Mouse (Mus musculus): ENCODE measurements around the gene Ybx3. TPM values are rescaled to one million over a fixed set of nuclear protein-coding genes. Genes with fewer than 3 reads are reported as not detected.

Gene Ybx3
- polyA plus RNA-seq, 1 experiment: 46.1 TPM

GRCm38 (mm10) chr6:131340082-131340481 is 48.2 kb downstream of the Ybx3 start:
- Histone ChIP-seq H3K27ac (ENCODE audit: insufficient read depth, low read depth, low read length) (no peak overlapping the region), H3K4me1 (ENCODE audit: control insufficient read depth, insufficient read depth, low read length) (no peaks in the 10 kb centered on the region), H3K4me3 (ENCODE audit: insufficient read depth, low read length) (no peak overlapping the region)
- TF ChIP-seq CTCF (IDR thresholded peaks at IDR 0.05; ENCODE audit: low read depth, low read length): no peak
- no peak for TF ChIP-seq POLR2A (IDR thresholded peaks at IDR 0.05; ENCODE audit: borderline replicate concordance, low read depth, low read length)

- TF ChIP-seq CTCF (IDR thresholded peaks at IDR 0.05; ENCODE audit: low read depth, low read length) (no peak), POLR2A (IDR thresholded peaks at IDR 0.05; ENCODE audit: borderline replicate concordance, low read depth, low read length) (no peak)
- H3K27ac ChIP-seq (ENCODE audit: insufficient read depth, low read depth, low read length): no peak overlapping the region
- no peaks in the 10 kb centered on the region for H3K4me1 ChIP-seq (ENCODE audit: control insufficient read depth, insufficient read depth, low read length)
- no peak overlapping the region for H3K4me3 ChIP-seq (ENCODE audit: insufficient read depth, low read length)
These were observed 49.0 kb downstream of the Ybx3 start for GRCm38 (mm10) chr6:131339309-131339708.

DNA sequence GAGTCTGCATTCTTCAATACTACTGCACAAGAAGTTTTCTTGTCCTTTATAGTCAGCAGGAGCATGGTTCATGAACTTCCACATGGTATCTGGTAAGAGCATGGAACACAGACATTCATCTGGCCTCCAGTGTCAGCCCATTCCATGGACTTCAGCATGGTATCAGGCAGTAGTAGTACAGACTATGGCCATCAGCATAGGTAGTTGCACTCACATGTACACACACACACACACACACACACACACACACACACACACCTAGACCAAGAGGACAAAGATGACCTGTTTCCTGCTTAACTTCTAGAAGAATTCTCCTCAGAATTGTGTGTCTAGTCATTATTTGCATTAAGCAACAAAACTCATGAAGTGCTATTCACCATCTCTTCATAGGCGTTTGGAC is 49.5 kb downstream of the Ybx3 start:
- no peak overlapping the region for H3K4me3 ChIP-seq (ENCODE audit: insufficient read depth, low read length)
- H3K27ac ChIP-seq (ENCODE audit: insufficient read depth, low read depth, low read length): no peak overlapping the region
- H3K4me1 ChIP-seq (ENCODE audit: control insufficient read depth, insufficient read depth, low read length): no peaks in the 10 kb centered on the region
- no peak for TF ChIP-seq CTCF (IDR thresholded peaks at IDR 0.05; ENCODE audit: low read depth, low read length)
- TF ChIP-seq POLR2A (IDR thresholded peaks at IDR 0.05; ENCODE audit: borderline replicate concordance, low read depth, low read length): no peak

GRCm38 (mm10) chr6:131327076-131327475 is 61.2 kb downstream of the Ybx3 start:
- no peaks in the 10 kb centered on the region for H3K4me1 ChIP-seq (ENCODE audit: control insufficient read depth, insufficient read depth, low read length)
- TF ChIP-seq POLR2A (IDR thresholded peaks at IDR 0.05; ENCODE audit: borderline replicate concordance, low read depth, low read length) (no peak), CTCF (IDR thresholded peaks at IDR 0.05; ENCODE audit: low read depth, low read length) (no peak)
- no peak overlapping the region for H3K4me3 ChIP-seq (ENCODE audit: insufficient read depth, low read length)
- no peak overlapping the region for H3K27ac ChIP-seq (ENCODE audit: insufficient read depth, low read depth, low read length)

DNA sequence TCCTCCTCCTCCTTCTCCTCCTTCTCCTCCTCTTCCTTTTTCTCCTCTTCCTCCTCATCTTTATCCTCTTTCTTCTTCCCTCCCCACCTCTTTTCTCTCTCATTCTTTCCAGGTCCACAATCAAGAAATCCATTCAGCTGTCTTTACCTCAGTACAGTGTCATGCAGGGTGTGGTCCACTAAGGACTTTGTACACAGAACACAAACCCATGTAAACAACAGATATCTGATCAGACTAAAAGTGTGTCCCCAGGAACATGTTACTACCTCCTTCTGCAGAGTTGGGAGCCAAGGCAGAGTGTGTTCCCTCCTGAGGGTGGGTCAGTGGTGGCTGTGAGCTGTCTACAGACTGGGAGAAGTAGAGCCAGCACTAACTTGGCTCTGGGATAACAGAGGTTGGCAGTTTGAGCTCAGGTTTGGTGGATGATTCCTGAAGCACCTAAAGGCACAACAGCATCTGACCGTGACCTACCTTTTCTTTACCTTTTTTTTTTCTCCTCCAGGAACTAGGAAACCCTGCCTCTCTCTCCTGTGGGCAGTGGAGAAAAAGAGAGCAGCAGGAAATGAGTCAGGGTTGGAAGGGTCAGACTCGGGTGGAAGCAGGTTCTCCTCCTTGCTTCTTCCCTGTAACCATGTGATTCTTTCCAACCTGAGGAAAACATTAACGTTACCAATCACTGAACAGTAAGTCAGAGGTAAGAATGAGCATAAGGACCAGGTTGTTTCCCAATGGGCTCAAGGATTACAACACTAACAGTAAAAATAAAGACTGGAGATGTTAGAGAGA is 66.2 kb downstream of the Ybx3 start:
- TF ChIP-seq POLR2A (IDR thresholded peaks at IDR 0.05; ENCODE audit: borderline replicate concordance, low read depth, low read length) (no peak), CTCF (IDR thresholded peaks at IDR 0.05; ENCODE audit: low read depth, low read length) (no peak)
- Histone ChIP-seq H3K27ac (ENCODE audit: insufficient read depth, low read depth, low read length) (no peak overlapping the region), H3K4me1 (ENCODE audit: control insufficient read depth, insufficient read depth, low read length) (no peaks in the 10 kb centered on the region), H3K4me3 (ENCODE audit: insufficient read depth, low read length) (no peak overlapping the region)

GRCm38 (mm10) chr6:131316155-131317101 is 71.8 kb downstream of the Ybx3 start:
- TF ChIP-seq CTCF (IDR thresholded peaks at IDR 0.05; ENCODE audit: low read depth, low read length): no peak
- TF ChIP-seq POLR2A (IDR thresholded peaks at IDR 0.05; ENCODE audit: borderline replicate concordance, low read depth, low read length): no peak
- no peaks in the 10 kb centered on the region for H3K4me1 ChIP-seq (ENCODE audit: control insufficient read depth, insufficient read depth, low read length)
- H3K27ac ChIP-seq (ENCODE audit: insufficient read depth, low read depth, low read length): no peak overlapping the region
- no peak overlapping the region for H3K4me3 ChIP-seq (ENCODE audit: insufficient read depth, low read length)

Other genes starting within 250 kb of the Ybx3 start
- gene Klra2, start 141.1 kb downstream of the Ybx3 start, polyA plus RNA-seq (2012; ENCODE audit: insufficient read depth, insufficient read length, missing spikeins): 4.5 and 5.3 TPM in 2 replicates
- 9.1 and 12.2 TPM in 2 replicates for gene Magohb, start 95.2 kb downstream of the Ybx3 start, polyA plus RNA-seq (2012; ENCODE audit: insufficient read depth, insufficient read length, missing spikeins)
- gene Styk1, start 34.9 kb downstream of the Ybx3 start, polyA plus RNA-seq (2012; ENCODE audit: insufficient read depth, insufficient read length, missing spikeins): not detected in 2 replicates
- gene 5430401F13Rik, start 97.9 kb upstream of the Ybx3 start, polyA plus RNA-seq (2012; ENCODE audit: insufficient read depth, insufficient read length, missing spikeins): not detected in 2 replicates
- not detected in 2 replicates for gene Gm6619, start 97.9 kb upstream of the Ybx3 start, polyA plus RNA-seq (2012; ENCODE audit: insufficient read depth, insufficient read length, missing spikeins)
- not detected in 2 replicates for gene Tas2r130, start 242.4 kb upstream of the Ybx3 start, polyA plus RNA-seq (2012; ENCODE audit: insufficient read depth, insufficient read length, missing spikeins)

All from bone marrow macrophage, adult 2 months (primary cell).